Mouse (Mus musculus): ENCODE data around the gene Kcns3. TPM values are rescaled to one million over a fixed set of nuclear protein-coding genes. Genes with fewer than 3 reads are reported as not detected.
"Not testable (repeated sequence)": the region's sequence is repeated elsewhere in the genome, so short reads cannot be mapped to it uniquely, and the experiment has no call there.

Kcns3 gene
- total RNA-seq, 2 experiments from 2014 or later, result 10.9 to 12.6 TPM

- no peak for DNase-seq
These were observed 79.8 kb downstream of the Kcns3 start for GRCm38 (mm10) chr12:11071079-11071478.

- DNase-seq, result no peak
These were observed 84.0 kb downstream of the Kcns3 start for GRCm38 (mm10) chr12:11066865-11067264.

GRCm38 (mm10) chr12:11052676-11053075 is 98.2 kb downstream of the Kcns3 start:
- DNase-seq, result not testable (repeated sequence)

- DNase-seq, result no peak
These were observed 109.0 kb downstream of the Kcns3 start for GRCm38 (mm10) chr12:11041821-11042220.

Other genes starting within 250 kb of the Kcns3 start
- gene Msgn1, start 57.9 kb upstream of the Kcns3 start, total RNA-seq (2021), result not detected
- 1 to 10 TPM; 2.7 to 2.9 TPM for gene Gen1, start 114.7 kb upstream of the Kcns3 start, total RNA-seq (2021)
- gene Smc6, start 114.8 kb upstream of the Kcns3 start, total RNA-seq (2021), result 10 to 100 TPM; 34.6 to 35.3 TPM

Data from layer of hippocampus, postnatal 36 days (tissue).